Mouse (Mus musculus): Measurements from ENCODE around the gene Gart.
A peak's percentile ranks its signal among the peaks of the same experiment; 100 is the strongest.

Gart gene

DNA sequence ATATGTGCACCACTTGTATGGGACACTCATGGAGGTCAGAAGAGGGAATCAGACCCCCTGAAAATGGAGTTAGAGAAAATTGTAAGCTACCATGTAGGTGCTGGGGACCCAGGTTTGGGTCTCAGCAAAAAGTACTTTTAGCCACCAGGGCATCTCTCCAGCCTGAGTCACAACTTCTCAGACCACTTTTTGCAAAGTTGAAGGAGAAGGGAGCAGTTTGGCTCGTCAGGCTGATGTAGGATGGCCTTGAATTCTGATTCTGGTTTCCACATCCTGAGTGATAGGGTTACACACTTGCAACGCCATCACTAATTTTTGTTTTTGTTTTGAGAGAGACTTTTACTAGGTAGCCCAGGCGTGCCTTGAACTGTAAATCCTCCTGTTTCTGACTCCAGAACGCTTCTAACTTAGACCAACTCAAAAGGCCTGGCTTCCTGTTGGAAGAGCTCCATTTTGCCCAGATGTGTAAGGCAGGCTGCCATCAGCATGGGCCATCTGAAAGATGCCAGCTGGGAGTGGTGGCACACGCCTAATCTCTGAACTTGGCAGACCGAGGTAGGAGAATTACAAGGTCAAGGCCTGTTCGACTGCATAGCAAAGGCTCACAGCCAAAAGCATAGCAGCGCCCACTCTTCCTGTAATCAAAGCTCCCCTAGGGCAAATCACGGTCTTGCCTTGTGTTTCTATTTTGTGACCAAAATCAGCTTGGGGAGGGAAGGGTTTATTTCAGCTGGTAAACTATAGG is 37.1 kb downstream of the Gart start:
- DNase-seq (ENCODE audit: low read depth, low spot score) = no peak

DNA sequence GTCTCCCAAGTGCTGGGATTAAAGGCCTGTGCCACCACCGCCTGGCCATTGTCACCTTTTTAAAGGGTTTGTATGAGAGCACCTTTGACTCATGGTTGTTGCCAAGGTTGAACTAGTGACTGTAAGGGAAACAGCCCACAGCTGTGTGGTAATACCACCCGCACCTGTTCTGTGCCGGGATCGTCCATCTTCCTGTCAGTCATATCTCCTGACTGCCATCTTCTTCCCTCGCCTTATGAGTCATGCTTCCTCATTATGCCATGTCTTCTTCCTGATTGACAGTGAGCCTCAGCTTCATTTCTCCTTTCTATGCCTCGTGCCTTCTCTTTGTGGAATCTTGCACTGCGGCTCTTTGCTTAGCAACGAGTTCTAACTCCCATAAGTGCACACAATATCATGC is 39.8 kb downstream of the Gart start:
- DNase-seq (ENCODE audit: low read depth, low spot score) = peak; percentile 73

DNA sequence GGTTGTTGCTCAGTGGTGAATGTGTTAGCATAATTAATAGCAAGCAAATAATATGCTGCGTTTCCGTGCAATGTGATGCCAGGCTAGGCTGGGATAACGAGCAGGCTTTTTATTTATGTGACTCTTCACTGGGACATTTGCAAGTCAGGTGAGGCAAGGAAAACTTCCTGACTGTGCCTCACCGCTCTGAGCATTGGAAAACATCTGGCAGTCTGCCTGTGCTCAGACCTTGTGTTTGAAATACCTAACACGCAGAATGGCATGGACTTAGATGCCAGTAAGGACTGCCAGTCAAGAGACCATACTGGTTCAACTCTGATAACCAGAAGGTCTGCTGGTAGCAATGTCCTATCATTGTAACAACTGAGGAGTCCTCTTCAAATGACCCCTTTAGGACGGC is 41.6 kb downstream of the Gart start:
- no peak for DNase-seq (ENCODE audit: low read depth, low spot score)

DNA sequence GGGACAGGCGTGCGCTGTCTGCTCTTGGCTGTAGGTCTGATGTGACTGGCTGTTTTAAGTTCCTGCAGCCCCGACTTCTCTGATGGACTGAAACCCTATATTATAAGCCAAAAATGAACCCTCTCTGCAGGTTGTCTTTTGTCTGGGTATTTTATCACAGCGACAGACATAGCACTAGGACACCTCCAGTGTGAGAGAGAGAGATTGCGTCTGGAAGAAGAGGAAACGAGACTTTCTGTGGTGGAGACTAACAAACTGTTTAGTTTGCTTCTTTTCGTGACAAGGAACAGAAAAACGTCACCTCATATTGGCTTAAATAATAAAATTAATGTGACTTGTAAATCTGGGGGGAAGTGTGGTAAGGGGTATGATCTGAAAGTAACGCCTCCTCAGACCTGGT is 45.1 kb downstream of the Gart start:
- peak; percentile 75 for DNase-seq (ENCODE audit: low read depth, low spot score)

DNA sequence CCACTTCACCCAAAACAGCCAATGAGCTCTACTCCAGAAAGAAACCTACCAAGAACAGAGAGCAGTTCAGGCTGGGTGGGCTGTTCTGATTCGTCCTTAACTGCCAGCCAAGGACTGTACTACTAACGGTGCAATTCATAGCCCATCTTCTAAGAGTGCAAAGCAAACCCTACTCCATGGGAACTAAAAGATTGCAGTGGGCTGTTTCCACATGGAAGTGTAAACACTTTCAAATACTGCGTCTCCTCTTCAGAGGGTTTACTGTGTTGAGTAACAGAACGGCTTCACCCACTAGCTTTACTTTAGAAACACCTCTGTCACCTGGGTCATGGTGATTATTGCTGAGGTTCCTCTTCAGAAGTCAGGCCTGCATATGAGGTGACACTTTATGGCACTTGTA is 45.7 kb downstream of the Gart start:
- DNase-seq (ENCODE audit: low read depth, low spot score) = no peak

DNA sequence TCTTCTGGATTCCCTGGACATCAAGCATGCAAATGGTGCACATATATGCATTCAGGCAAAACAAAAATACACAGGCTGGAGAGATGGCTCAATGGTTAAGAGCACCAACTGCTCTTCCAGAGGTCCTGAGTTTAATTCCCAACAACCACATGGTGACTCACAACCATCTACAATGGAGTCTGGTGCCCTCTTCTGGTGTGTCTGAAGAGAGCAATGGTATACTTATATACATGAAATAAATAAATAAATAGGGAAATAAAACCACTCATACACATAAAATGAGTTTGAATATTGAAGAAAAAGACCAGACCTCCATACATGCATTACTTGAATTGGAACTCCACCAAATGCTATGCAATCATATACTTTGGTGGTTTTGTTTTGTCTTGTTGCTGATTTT is 47.5 kb downstream of the Gart start:
- no peak for DNase-seq (ENCODE audit: low read depth, low spot score)

DNA sequence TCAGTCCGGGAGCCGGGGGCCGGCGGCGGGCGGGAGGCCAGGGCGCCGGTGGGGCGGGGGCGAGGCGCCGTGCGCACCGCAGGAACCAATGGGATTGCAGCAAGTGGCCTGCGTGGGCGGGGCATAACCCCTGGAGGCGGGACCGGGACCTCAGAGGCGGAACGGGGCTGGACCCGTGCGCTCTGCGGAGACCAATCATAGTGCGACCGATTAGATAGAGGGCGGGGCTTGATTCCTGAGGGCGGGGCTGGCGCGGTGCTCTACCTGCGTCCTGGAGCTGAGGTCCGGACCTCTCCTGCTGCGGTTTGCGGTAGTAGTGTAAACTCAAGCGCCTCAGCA is 49.1 kb downstream of the Gart start, which contains the start of gene Tmem50b:
Gene Tmem50b, minus strand, starts transcription at position 129 of the 339 bp plus-strand sequence.
- peak; percentile 99 for DNase-seq (ENCODE audit: low read depth, low spot score)

DNA sequence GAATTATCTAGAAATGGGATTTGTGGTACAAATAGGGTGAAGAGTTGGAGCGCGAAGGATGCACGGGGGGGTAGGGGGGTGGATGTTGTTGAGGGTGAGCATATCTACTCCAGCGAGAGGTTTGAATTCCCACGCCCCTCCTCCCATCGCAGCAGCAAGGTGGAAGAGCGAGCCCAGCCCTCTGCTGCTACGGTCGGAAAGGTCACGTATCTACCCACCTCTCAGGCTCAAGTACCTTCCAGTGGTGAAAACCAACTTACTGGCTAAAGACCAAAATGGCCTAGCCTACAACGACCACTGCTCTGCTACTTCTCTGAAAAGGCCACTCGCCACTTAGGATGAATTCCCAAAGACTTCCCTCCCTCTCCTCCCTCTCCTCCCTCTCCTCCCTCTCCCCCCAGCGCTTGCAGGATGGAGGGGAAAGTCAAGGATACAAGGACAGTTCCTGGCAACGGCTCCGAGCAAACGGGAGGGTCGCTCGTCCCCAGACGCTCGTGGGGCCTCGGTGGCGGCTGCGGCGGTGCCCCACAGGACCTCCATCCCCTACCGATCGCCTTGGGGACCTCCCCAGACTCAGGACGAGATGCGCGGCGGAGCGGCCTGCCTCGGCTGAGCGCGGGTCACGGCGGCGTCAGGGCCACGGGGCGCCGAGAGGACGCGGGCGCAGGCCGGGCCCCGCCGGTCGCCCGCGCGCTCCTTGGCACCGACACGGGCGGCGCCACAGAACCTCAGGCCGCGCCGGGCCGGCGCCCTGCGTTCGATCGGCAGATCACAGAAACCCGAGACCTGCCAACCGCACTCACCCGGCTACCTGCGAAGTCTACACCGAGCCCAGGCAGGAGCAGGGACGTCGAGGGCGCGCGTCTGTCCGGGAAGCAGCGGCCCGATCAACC is 49.7 kb downstream of the Gart start:
- peak; percentile 71 for DNase-seq (ENCODE audit: low read depth, low spot score)

DNA sequence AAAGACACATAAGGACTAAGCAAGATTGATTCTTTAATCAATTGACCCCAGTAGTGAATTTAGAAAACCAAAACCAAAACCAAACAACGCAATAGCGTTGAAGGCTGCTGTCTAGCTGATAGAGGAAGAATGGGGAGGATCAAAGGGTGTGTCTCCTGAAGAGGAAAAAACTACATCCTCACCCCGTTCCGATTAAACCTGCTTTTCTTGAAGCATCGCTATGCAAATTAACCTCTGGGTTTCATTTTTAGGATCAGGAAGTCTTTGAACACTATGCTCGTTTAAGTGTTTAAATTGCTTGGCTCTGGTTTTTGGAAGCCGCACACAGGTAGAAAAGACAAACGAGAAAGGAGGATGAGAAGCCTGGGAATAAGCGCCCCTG is 50.4 kb downstream of the Gart start:
- DNase-seq (ENCODE audit: low read depth, low spot score) = peak; percentile 80

DNA sequence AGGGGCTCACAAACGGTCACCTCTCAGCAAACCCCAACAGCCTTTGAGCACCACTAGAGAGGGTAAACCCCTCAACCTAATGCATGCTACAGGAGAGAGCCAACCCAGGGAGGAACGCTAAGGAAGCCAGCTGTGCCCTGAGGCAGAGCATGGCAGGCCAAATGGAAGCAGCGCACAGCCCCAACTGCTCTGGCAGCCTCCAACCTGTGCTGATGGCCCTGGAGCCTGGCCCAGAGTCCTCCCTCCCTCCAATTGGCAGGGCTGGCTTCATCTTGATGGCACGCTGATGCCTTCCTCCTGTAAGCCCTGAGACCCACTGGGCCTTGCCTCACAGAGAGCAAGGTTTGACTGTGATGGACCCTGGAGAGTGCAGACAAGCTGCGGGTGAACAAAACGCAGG is 51.7 kb downstream of the Gart start:
- DNase-seq (ENCODE audit: low read depth, low spot score) = no peak

DNA sequence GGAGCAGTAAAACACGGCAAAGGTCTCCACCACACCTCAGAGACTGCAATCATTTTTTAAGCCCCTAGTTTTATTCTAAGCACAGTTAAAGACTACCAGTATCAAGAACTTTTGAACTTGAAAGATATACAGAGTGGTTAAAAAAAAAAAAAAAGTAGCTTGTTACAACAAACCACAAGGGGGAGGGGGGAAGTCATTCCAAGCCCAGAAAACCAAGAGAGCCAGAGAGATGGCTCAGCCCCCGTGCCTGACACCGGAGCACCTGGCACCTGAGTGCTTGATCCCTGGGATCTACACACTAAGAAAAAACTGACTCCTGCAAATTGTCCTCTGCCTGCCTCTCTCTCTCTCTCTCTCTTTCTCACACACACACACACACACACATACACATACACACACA is 53.5 kb downstream of the Gart start:
- no peak for DNase-seq (ENCODE audit: low read depth, low spot score)

DNA sequence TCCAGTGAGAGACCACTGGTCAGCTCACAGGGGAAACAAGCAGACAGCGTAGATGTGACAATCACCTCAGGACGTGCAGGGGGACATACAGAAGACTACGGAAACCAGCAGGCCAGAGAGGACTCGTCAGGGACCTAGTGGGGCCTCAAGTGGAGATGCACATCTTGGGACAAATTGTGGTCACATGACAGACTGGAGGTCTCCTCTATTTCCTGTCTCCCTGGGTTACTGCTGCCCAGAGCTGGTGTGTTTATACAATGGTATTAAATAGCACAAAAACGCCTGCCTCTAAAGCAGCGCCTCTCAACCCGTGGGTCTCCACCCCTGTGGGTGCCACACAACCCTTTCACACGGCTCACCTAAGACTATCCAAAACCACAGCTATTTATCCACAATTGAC is 54.6 kb downstream of the Gart start:
- DNase-seq (ENCODE audit: low read depth, low spot score) = no peak

DNA sequence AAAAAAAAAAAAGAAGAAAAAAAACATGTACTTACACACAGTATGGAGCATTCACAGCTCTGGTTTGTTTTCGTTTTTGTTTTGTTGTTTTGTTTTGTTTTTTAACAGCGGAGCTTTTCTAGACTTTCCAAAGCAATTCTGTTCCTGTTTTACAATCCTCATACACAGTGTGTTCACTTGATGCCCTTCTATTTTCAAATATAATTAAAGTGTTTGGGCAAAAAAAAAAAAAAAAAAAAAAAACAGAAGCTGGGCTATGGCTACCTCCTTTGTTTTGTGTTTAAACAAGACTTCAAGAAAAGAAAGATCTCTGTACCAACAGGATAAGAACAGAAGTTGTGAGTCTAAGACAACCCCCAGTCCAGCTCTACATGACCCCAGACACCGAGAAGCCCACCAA is 58.0 kb downstream of the Gart start:
- DNase-seq (ENCODE audit: low read depth, low spot score) = no peak

DNA sequence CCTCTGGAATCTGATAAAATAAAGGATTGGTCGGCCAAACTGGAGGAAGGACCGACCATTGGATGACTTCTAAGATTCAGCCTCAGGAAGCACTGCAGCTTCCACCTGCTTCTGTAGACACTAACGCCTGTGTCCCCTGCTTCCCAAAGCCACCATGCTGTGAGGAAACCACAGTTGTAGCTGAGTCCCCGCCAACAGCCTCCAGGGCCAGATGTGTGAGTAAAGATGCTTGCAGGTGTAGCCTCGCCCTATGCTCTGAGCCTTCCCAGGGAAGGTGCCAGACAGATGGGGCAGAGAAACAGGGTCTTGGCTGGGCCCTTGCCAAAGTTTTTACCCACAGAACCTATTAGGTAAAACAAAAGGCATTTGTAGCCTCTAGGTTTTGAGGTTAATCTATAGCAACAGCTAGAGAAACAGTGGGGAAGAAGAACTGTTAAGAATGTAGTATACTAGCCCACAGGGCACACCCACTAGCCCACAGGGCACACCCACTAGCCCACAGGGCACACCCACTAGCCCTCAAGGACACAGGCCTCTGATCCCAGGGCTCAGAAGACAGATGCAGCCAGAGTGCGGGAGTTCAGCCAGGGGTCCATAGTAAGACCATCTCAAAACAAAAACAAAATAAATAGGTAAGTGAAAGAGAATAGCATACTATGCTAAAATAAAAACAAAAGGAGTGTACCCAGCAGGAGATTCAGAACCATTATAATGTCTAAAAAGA is 58.9 kb downstream of the Gart start:
- no peak for DNase-seq (ENCODE audit: low read depth, low spot score)

DNA sequence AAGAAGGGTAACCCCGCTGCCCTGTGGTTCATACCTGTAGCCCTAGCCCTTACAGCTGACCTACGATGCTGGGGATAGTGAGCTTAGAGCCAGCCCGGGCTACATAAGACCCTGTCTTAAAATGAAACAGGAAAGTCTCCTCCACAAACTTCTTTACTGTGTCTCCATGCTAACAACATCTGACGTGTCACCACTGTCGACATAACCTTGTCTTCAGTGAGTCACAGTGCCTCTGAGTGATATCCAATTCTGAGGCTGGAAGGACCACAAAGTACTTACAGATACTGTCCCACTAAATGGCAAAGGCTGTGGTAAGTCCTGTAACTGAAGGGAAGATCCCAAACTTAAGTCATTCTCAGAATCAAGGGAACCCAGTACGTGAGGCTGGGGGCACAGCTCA is 60.5 kb downstream of the Gart start:
- DNase-seq (ENCODE audit: low read depth, low spot score) = no peak

DNA sequence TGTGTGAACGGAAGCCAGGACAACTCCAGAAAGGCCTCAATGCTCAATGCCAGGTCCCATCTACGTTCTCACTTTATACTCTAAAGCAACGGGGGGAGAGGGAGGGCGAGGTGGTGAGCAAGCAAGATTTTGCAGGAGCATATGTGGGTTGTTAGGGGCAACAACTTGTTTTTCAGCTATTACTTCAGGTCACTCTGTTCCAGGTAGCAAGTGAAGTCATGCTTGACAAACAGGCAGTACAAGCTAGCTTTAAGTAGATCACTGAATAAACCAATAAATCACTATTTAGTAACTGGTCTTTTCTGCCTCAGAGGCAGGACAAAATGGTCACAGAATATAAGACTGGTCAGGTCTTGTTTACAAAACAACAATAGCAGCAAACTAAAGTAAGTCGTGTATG is 61.1 kb downstream of the Gart start:
- no peak for DNase-seq (ENCODE audit: low read depth, low spot score)

DNA sequence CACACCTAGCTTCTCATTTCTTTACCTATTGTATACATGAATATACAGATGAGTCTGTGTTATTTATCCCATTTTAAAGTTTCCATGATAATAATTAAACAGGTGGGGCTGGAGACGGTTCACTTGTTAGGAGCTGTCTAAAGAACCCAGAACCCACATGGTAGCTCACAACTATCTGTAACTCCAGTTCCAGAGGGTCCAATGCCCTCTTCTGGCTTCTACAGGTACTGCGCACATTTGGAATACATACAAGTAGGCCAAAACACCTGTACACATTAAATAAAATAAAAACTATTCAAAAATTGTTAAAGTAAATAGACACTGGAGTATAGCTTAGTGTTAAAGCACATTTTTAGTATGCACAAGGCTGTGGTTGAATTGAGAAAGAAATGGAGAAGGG is 64.4 kb downstream of the Gart start:
- peak; percentile 67 for DNase-seq (ENCODE audit: low read depth, low spot score)

DNA sequence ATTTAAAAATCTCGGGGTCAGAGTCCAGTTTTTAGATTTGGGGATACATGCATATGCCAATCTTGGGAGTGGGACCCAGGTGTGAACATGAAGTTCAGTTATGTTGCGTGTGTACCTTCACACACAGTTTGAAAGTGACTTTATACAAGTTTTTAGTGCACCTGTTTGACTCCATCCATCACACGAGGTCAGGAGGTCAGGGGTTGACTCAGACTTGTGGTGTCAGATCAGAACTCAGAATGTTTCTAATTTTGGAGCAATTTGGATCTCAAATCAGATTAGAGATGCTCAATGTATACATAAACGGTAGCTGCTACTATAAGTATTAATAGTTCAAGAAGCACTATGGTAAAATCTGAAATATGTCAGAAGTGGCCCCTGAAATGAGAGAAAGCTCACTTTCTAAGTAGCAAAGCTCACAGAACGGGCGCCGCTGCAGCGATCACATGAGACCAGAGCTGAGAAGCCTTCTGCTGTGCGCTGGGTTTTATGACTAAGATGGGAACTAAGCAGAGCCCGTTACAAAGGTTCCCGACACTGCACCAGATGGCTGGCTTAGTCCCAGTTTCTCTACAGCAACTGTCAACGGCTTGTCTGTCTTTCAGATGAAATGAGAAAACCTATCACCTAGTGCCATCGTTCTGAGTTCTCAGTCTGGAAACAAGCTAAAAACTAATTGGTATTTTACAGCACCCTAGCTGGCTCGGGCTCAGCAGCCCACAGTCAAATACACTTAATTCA is 67.6 kb downstream of the Gart start:
- no peak for DNase-seq (ENCODE audit: low read depth, low spot score)

DNA sequence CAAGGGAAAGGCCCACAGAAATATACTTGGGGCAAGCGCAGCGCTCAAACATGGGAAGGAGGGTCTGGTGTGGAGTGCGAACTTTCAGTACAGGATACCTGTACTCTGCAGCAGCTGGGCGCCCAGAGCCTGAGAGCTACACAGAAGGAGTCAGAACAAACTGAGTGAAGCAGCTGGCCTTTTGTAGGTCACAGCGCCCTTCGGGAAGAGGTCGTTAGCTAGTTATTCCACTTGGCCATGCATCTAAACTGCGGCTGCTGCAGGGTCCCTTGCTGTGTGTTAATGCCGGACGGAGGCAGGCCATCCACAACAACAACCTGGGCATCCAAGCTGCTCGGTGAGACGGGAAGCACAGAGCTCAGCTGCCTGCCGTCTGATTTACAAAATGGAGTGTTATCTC is 71.6 kb downstream of the Gart start:
- no peak for DNase-seq (ENCODE audit: low read depth, low spot score)
